8 mouse cellular contexts compared by ENCODE assay signal in genomic region chr14:34819121-34819918, GRCm38 (mm10). TPM values are rescaled to one million over a fixed set of nuclear protein-coding genes. Genes with fewer than 3 reads are reported as not detected.
A peak's percentile ranks its signal among the peaks of the same experiment; 100 is the strongest.
DNase-seq lines count a peak whose midpoint lies in the region; ATAC-seq and TF ChIP-seq lines count a peak whose summit lies in the region.

No protein-coding gene starts in this region.

- TF ChIP-seq EP300 in heart, postnatal 0 days (IDR thresholded peaks at IDR 0.05; ENCODE audit: low read depth), result no peak

- H3K4me1 ChIP-seq in kidney, embryonic 14.5 days (ENCODE audit: control insufficient read depth, insufficient read depth, low read length), result 0 out of 2 replicates have a peak, but pooled peaks cover 8% of the 10 kb centered on the region
- H3K4me1 ChIP-seq in heart, postnatal 0 days (ENCODE audit: control insufficient read depth, insufficient read depth), result no peaks in the 10 kb centered on the region

- intact Hi-C loops in left cerebral cortex, postnatal 25 days (cut with DNase I), result loop anchor here (10.0 kb wide), 1 partner anchor 1765 kb away; no protein-coding TSS in a partner anchor

- no peak for TF ChIP-seq CTCF in heart, postnatal 0 days (IDR thresholded peaks at IDR 0.05; ENCODE audit: low read depth)

- H3K27ac ChIP-seq in kidney, embryonic 14.5 days (ENCODE audit: low read depth, low read length), result no peak overlapping the region
- no peak overlapping the region for H3K27ac ChIP-seq in heart, postnatal 0 days (ENCODE audit: low read depth)

- WGBS in kidney, embryonic 14.5 days, result under 1% methylated on average over 69 of the region's 85 CpGs
- under 1% methylated on average over 55 of the region's 85 CpGs for WGBS in heart, postnatal 0 days

- DNase-seq in kidney, adult 9 months, result no peak
- peak; percentile 69 for DNase-seq in embryo, embryonic 10.5 days (ENCODE audit: low spot score)
- no peak for DNase-seq in heart, postnatal 0 days (ENCODE audit: low spot score)
- peak; percentile 49 to 62 for DNase-seq in left cerebral cortex, postnatal 25 days (ENCODE audit: low spot score in 2 of 2)
- peak; percentile 76 for DNase-seq in neural tube, embryonic 10.5 days (ENCODE audit: extremely low spot score, low spot score)
- DNase-seq in B cell, adult 2 months, result no peak
- DNase-seq in cerebellum, adult 8-10 months, result no peak

- H3K27me3 ChIP-seq in kidney, embryonic 14.5 days (ENCODE audit: control insufficient read depth, insufficient read depth, low read length), result peaks cover 86% of the 10 kb centered on the region
- H3K27me3 ChIP-seq in heart, postnatal 0 days (ENCODE audit: control insufficient read depth, insufficient read depth, low read length), result peaks cover 89% of the 10 kb centered on the region

- peak overlapping the region; percentile 48; the same call in 1 of the 2 replicates for H3K9ac ChIP-seq in kidney, embryonic 14.5 days (ENCODE audit: low read depth, low read length)
- H3K9ac ChIP-seq in heart, postnatal 0 days (replicated peaks; ENCODE audit: low read depth, low read length), result no peak overlapping the region

- peak overlapping the region; percentile 49 for H3K4me3 ChIP-seq in kidney, embryonic 14.5 days (ENCODE audit: low read length)
- peak overlapping the region; percentile 52 for H3K4me3 ChIP-seq in heart, postnatal 0 days (ENCODE audit: low read depth, low read length)

- H3K4me2 ChIP-seq in kidney, embryonic 14.5 days (replicated peaks; ENCODE audit: low read depth, low read length), result peak overlapping the region; percentile 91
- H3K4me2 ChIP-seq in heart, postnatal 0 days (ENCODE audit: low read depth, low read length), result peak overlapping the region; percentile 90

- H3K9me3 ChIP-seq in kidney, embryonic 14.5 days (ENCODE audit: control insufficient read depth, low read length), result no peaks in the 10 kb centered on the region
- no peaks in the 10 kb centered on the region for H3K9me3 ChIP-seq in heart, postnatal 0 days (replicated peaks; ENCODE audit: control insufficient read depth, low read length)

- peak; percentile 60 for ATAC-seq in kidney, embryonic 14.5 days (ENCODE audit: low FRiP score, low TSS enrichment)
- ATAC-seq in heart, postnatal 0 days (ENCODE audit: insufficient read depth, low read depth), result peak; percentile 19; the same call in 1 of the 2 replicates

- no peaks in the 10 kb centered on the region for H3K36me3 ChIP-seq in kidney, embryonic 14.5 days (ENCODE audit: control insufficient read depth, insufficient read depth, low read length)
- no peaks in the 10 kb centered on the region for H3K36me3 ChIP-seq in heart, postnatal 0 days (replicated peaks; ENCODE audit: control insufficient read depth, insufficient read depth, low read length)

RNA-seq across cellular contexts. Expression of gene Grid1, which starts 0.6 kb away (rescaled TPM):
- polyA plus RNA-seq in kidney, embryonic 14.5 days (2014; fragmentation: Nextera tagmentation; extraction: Ambion mirVana), result 0.51 and 0.76 TPM in 2 replicates
- total RNA-seq in heart, postnatal 0 days (2014; rRNA removed; ENCODE audit: low replicate concordance), result 0.54 TPM in 1 of 2 replicates, not detected in the other
- 0.03 and 0.05 TPM in 2 replicates for polyA plus RNA-seq in heart, postnatal 0 days (2015; fragmentation: Nextera tagmentation; extraction: Ambion mirVana)
- total RNA-seq in left cerebral cortex, postnatal 25 days (2021), result 10 to 100 TPM; 47.6 to 50.6 TPM

Comparison
In these comparisons a context has a peak if more than half of its experiments do, and no peak if none do; other contexts are left out.
1. DNase-seq: peak in embryo, embryonic 10.5 days (single experiment), left cerebral cortex, postnatal 25 days (2 of 2) and neural tube, embryonic 10.5 days (single experiment); none in kidney, adult 9 months (single experiment), heart, postnatal 0 days (single experiment), B cell, adult 2 months (0 of 2) and cerebellum, adult 8-10 months (single experiment).
2. RNA of gene Grid1, which starts 0.6 kb away (total RNA-seq): 47.6 to 50.6 TPM in left cerebral cortex, postnatal 25 days; 0.54 TPM in heart, postnatal 0 days; every median in the first group is over 10 times any median in the second.